Mouse (Mus musculus): ENCODE measurements around the gene Tfcp2.
A peak's percentile ranks its signal among the peaks of the same experiment; 100 is the strongest.

The Tfcp2 gene

GRCm38 (mm10) chr15:100486450-100486849 lies 65.4 kb downstream of the Tfcp2 start:
- no peak for DNase-seq (ENCODE audit: low read depth)

GRCm38 (mm10) chr15:100485576-100485975 lies 66.2 kb downstream of the Tfcp2 start:
- no peak for DNase-seq (ENCODE audit: low read depth)

GRCm38 (mm10) chr15:100478925-100479324 lies 72.9 kb downstream of the Tfcp2 start:
- no peak for DNase-seq (ENCODE audit: low read depth)

GRCm38 (mm10) chr15:100478351-100478750 lies 73.5 kb downstream of the Tfcp2 start:
- DNase-seq (ENCODE audit: low read depth), result no peak

- DNase-seq (ENCODE audit: low read depth), result no peak
These were observed 77.8 kb downstream of the Tfcp2 start for GRCm38 (mm10) chr15:100473926-100474503.

- DNase-seq (ENCODE audit: low read depth), result no peak
These were observed 81.8 kb downstream of the Tfcp2 start for GRCm38 (mm10) chr15:100470037-100470436.

- DNase-seq (ENCODE audit: low read depth), result no peak
These were observed 82.6 kb downstream of the Tfcp2 start for GRCm38 (mm10) chr15:100469189-100469545.

- peak; percentile 58 for DNase-seq (ENCODE audit: low read depth)
These were observed 83.3 kb downstream of the Tfcp2 start, which contains the start of gene Letmd1 for GRCm38 (mm10) chr15:100468295-100469188. TSS of gene Letmd1 (plus strand) at chr15:100469023.

GRCm38 (mm10) chr15:100467738-100468137 lies 84.1 kb downstream of the Tfcp2 start:
- DNase-seq (ENCODE audit: low read depth), result no peak

GRCm38 (mm10) chr15:100465432-100465831 lies 86.4 kb downstream of the Tfcp2 start:
- DNase-seq (ENCODE audit: low read depth), result no peak

GRCm38 (mm10) chr15:100463712-100464111 lies 88.1 kb downstream of the Tfcp2 start:
- DNase-seq (ENCODE audit: low read depth), result peak; percentile 57

GRCm38 (mm10) chr15:100462086-100462485 lies 89.7 kb downstream of the Tfcp2 start:
- no peak for DNase-seq (ENCODE audit: low read depth)

GRCm38 (mm10) chr15:100461646-100462045 lies 90.2 kb downstream of the Tfcp2 start:
- DNase-seq (ENCODE audit: low read depth), result no peak

GRCm38 (mm10) chr15:100460942-100461341 lies 90.9 kb downstream of the Tfcp2 start:
- DNase-seq (ENCODE audit: low read depth), result peak; percentile 74

- DNase-seq (ENCODE audit: low read depth), result peak; percentile 90
These were observed 93.8 kb downstream of the Tfcp2 start for GRCm38 (mm10) chr15:100458055-100458454.

- DNase-seq (ENCODE audit: low read depth), result peak; percentile 77
These were observed 94.5 kb downstream of the Tfcp2 start for GRCm38 (mm10) chr15:100457340-100457739.

GRCm38 (mm10) chr15:100456356-100456991 lies 95.3 kb downstream of the Tfcp2 start:
- no peak for DNase-seq (ENCODE audit: low read depth)

- DNase-seq (ENCODE audit: low read depth), result no peak
These were observed 99.3 kb downstream of the Tfcp2 start for GRCm38 (mm10) chr15:100452486-100452885.

- DNase-seq (ENCODE audit: low read depth), result no peak
These were observed 100.6 kb downstream of the Tfcp2 start for GRCm38 (mm10) chr15:100451245-100451644.

GRCm38 (mm10) chr15:100449495-100449894 lies 102.3 kb downstream of the Tfcp2 start:
- DNase-seq (ENCODE audit: low read depth), result no peak

GRCm38 (mm10) chr15:100448572-100448971 lies 103.2 kb downstream of the Tfcp2 start:
- no peak for DNase-seq (ENCODE audit: low read depth)
